Mouse (Mus musculus): ENCODE measurements around the gene Lrp5.

Gene Lrp5

GRCm38 (mm10) chr19:3656144-3656543 is 30.2 kb downstream of the Lrp5 start:
- no peak for DNase-seq (ENCODE audit: low spot score in 2 of 2)

DNA sequence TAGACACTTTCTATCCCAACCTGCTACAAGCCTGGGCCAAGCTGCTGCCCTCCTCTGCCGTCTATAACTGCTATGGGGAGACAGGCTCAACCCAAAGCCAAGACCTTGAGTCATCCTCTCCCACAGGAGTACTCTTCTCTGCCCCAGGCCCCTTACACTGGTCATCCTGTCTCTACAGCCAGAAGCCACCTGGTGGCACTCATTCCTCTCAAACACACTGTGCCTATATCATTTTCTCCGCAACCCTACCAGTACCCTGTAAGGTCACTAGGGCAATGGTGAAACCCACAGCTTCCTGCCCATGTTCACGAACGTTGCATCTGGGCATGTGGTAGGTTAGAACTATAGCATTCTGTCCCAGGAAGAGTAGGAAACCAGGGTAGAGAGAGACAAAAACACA is 31.4 kb downstream of the Lrp5 start:
- DNase-seq (ENCODE audit: low spot score in 2 of 2), result no peak

GRCm38 (mm10) chr19:3654058-3654457 is 32.3 kb downstream of the Lrp5 start:
- DNase-seq (ENCODE audit: low spot score in 2 of 2), result no peak

DNA sequence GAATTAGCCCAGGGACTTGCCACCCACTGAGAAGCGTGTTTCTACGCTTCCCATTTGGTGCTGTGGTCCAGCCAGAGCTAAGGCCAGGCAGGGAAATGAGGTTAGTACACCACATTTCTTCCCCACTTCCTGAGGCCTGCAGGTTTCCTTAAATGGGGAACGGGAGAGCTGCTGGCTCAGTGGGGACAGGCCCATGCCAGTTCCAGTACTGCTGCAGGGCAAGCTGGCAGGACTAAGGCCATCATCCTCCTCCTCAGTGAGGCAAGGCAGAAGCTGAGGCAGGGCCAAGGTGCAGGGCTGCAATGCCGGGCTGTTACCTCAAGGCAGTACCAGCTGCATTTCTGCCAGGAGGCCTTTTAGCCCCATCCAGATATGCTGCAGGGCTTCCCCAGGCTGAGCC is 32.9 kb downstream of the Lrp5 start:
- DNase-seq (ENCODE audit: low spot score in 2 of 2), result no peak

- no peak for DNase-seq (ENCODE audit: low spot score in 2 of 2)
Measured at GRCm38 (mm10) chr19:3651989-3652388, 34.4 kb downstream of the Lrp5 start.

GRCm38 (mm10) chr19:3651220-3651619 is 35.1 kb downstream of the Lrp5 start:
- DNase-seq (ENCODE audit: low spot score in 2 of 2), result no peak

DNA sequence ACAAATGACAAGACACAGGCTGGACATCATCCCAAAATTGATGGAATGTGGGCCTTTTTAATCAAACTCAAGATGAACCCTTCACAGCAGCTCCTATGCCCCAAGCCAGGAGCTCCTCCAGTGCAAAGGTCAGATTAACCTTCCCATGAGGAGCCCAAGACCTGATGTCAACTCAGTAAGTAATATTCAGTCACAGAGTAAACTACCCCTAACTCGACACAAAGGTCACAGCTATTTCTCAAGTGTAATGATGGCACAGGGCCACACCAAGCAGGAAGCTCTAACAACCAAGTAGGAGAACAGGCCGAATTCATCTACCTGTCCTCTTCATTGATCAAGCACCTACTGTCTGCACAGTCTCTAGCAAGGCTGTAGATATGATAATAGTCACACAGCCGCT is 35.9 kb downstream of the Lrp5 start:
- no peak for DNase-seq (ENCODE audit: low spot score in 2 of 2)

- DNase-seq (ENCODE audit: low spot score in 2 of 2), result no peak
Measured at GRCm38 (mm10) chr19:3648830-3649450, 37.4 kb downstream of the Lrp5 start.

GRCm38 (mm10) chr19:3647999-3648398 is 38.4 kb downstream of the Lrp5 start:
- DNase-seq (ENCODE audit: low spot score in 2 of 2), result no peak

GRCm38 (mm10) chr19:3645813-3646212 is 40.6 kb downstream of the Lrp5 start:
- DNase-seq (ENCODE audit: low spot score in 2 of 2), result no peak

DNA sequence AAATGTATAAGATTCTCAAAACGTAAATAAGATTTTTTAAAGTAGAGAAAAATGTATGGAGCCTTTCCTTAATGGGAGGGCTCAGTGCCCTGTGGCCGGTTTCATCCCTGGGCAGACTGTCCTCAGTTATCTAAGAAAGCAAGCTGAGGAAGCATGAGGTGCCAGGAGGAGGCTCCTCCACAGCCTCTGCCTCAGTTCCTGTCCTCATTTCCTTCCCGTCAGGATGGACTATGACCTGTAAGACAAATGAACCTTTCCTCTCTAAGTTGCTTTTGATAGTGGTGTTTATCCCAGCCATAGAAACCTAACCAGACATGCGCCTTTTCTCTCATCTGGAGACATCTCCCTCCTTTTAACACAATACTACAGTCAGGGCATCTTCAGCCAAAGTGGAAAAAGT is 41.0 kb downstream of the Lrp5 start:
- no peak for DNase-seq (ENCODE audit: low spot score in 2 of 2)

DNA sequence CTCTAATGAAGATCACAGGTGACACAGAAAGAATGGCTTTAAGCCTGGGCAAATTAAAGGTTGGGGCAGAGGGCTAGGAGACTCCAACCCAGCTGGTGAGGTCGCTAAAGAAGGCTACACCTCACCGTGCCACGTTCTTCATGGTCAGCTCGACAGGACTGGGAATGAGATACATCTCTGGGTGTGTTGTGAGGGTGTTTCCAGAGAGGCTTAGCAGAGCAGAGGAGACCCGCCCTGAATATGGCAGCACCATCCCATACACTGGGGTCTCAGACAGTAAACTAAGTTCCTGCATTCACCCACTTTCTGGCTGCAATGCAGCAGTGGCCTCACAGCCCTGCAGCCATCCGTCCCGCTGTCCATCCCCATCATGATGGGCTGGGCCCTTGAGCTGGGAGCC is 46.8 kb downstream of the Lrp5 start:
- no peak for DNase-seq (ENCODE audit: low spot score in 2 of 2)

- peak; percentile 59 to 73 for DNase-seq (ENCODE audit: low spot score in 2 of 2)
Measured at GRCm38 (mm10) chr19:3638698-3639097, 47.7 kb downstream of the Lrp5 start.

- no peak for DNase-seq (ENCODE audit: low spot score in 2 of 2)
Measured at GRCm38 (mm10) chr19:3632018-3632417, 54.3 kb downstream of the Lrp5 start.

GRCm38 (mm10) chr19:3631431-3631830 is 54.9 kb downstream of the Lrp5 start:
- no peak for DNase-seq (ENCODE audit: low spot score in 2 of 2)

- no peak for DNase-seq (ENCODE audit: low spot score in 2 of 2)
Measured at GRCm38 (mm10) chr19:3630486-3630885, 55.9 kb downstream of the Lrp5 start.

DNA sequence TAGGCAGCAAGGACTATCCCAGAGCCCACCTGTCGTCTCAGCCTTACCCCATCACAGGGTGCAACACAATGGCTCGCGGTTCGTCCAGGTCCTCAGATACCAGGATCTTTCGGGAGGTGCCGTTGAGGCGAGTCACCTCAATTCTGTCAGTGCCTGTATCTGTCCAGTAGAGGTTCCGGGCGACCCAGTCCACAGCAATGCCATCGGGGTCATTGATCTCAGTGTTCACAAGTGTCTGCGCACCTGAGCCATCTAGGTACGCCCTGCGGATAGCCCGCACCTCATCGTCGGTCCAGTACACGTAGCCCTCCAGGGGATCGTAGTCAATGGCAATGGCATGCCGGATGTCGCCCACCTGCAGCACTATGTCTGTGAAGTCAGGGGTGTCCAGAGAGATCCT is 56.3 kb downstream of the Lrp5 start:
- no peak for DNase-seq (ENCODE audit: low spot score in 2 of 2)

GRCm38 (mm10) chr19:3628223-3628622 is 58.1 kb downstream of the Lrp5 start:
- DNase-seq (ENCODE audit: low spot score in 2 of 2), result no peak

GRCm38 (mm10) chr19:3625111-3625510 is 61.3 kb downstream of the Lrp5 start:
- no peak for DNase-seq (ENCODE audit: low spot score in 2 of 2)

GRCm38 (mm10) chr19:3623824-3624223 is 62.5 kb downstream of the Lrp5 start:
- no peak for DNase-seq (ENCODE audit: low spot score in 2 of 2)

DNA sequence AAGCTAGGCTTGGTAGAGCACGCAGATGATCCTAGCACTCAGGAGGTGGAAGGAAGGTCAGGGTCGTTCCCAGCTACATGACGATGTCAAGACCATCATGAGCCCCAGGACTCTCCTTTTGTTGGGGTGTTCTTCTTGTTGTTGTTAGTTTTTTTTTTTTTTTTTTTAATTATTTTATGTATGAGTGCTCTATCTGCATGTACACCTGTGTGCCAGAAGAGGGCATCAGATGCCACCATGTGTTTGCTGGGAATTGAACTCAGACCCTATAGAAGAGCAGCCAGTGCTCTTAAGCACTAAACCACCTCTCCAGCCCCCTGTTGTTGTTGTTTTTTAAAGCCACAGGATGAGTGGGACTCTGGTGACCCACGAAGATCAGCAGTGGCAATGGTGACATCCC is 63.1 kb downstream of the Lrp5 start:
- no peak for DNase-seq (ENCODE audit: low spot score in 2 of 2)

GRCm38 (mm10) chr19:3620871-3621270 is 65.5 kb downstream of the Lrp5 start:
- no peak for DNase-seq (ENCODE audit: low spot score in 2 of 2)

- DNase-seq (ENCODE audit: low spot score in 2 of 2), result no peak
Measured at GRCm38 (mm10) chr19:3619359-3619758, 67.0 kb downstream of the Lrp5 start.

- DNase-seq (ENCODE audit: low spot score in 2 of 2), result no peak
Measured at GRCm38 (mm10) chr19:3613991-3614390, 72.4 kb downstream of the Lrp5 start.
